Mouse (Mus musculus): ENCODE data around the gene Rab5b. TPM values are rescaled to one million over a fixed set of nuclear protein-coding genes. Genes with fewer than 3 reads are reported as not detected.

Gene Rab5b
- polyA plus RNA-seq, 1 experiment from 2014 or later = 90.9 TPM

GRCm38 (mm10) chr10:128655254-128655653 is 40.8 kb downstream of the Rab5b start:
- 91% methylated on average over 3 of the region's 3 CpGs for whole genome bisulfite sequencing

GRCm38 (mm10) chr10:128653866-128654265 is 42.2 kb downstream of the Rab5b start:
- no peaks in the 10 kb centered on the region for H3K9me3 ChIP-seq
- no peaks in the 10 kb centered on the region for H3K27me3 ChIP-seq
- no peaks in the 10 kb centered on the region for H3K36me3 ChIP-seq (replicated peaks)
- H3K4me3 ChIP-seq (replicated peaks) = no peak overlapping the region
- no peaks in the 10 kb centered on the region for H3K4me1 ChIP-seq
- no peak overlapping the region for H3K27ac ChIP-seq
- H3K4me2 ChIP-seq = no peak overlapping the region
- no peak overlapping the region for H3K9ac ChIP-seq
- WGBS = 68% methylated on average over 4 of the region's 4 CpGs
- no peak for ATAC-seq (ENCODE audit: low FRiP score)

More at GRCm38 (mm10) chr10:128655254-128655653, 40.8 kb downstream of the Rab5b start:
- H3K4me2 ChIP-seq = no peak overlapping the region
- no peaks in the 10 kb centered on the region for H3K27me3 ChIP-seq
- no peak overlapping the region for H3K9ac ChIP-seq
- no peaks in the 10 kb centered on the region for H3K36me3 ChIP-seq (replicated peaks)
- no peak overlapping the region for H3K4me3 ChIP-seq (replicated peaks)
- no peaks in the 10 kb centered on the region for H3K9me3 ChIP-seq
- ATAC-seq (ENCODE audit: low FRiP score) = no peak
- no peaks in the 10 kb centered on the region for H3K4me1 ChIP-seq
- H3K27ac ChIP-seq = no peak overlapping the region

- Histone ChIP-seq H3K27ac (peak overlapping the region; percentile 89), H3K4me1 (peaks cover 33% of the 10 kb centered on the region), H3K9ac (peak overlapping the region; percentile 79), H3K27me3 (0 out of 2 replicates have a peak, but pooled peaks cover 3% of the 10 kb centered on the region), H3K4me2 (peak overlapping the region; percentile 86), H3K9me3 (no peaks in the 10 kb centered on the region), H3K36me3 (replicated peaks) (peaks cover under 1% of the 10 kb centered on the region; the same call in 1 of the 2 replicates), H3K4me3 (replicated peaks) (peak overlapping the region; percentile 57)
- ATAC-seq (ENCODE audit: low FRiP score) = peak; percentile 83
- 26% methylated on average over 2 of the region's 13 CpGs for WGBS
Measured at GRCm38 (mm10) chr10:128646139-128647089, 49.6 kb downstream of the Rab5b start.

- Histone ChIP-seq H3K27me3 (0 out of 2 replicates have a peak, but pooled peaks cover 3% of the 10 kb centered on the region), H3K9ac (peak within 1 kb of the TSS; percentile 79), H3K4me2 (peak within 1 kb of the TSS; percentile 86), H3K9me3 (no peaks in the 10 kb centered on the region), H3K27ac (peak within 1 kb of the TSS; percentile 89), H3K4me3 (replicated peaks) (peak within 1 kb of the TSS; percentile 57), H3K4me1 (peaks cover 33% of the 10 kb centered on the region), H3K36me3 (replicated peaks) (peaks cover 11% of the 10 kb centered on the region)
- ATAC-seq (ENCODE audit: low FRiP score) = peak; percentile 81
- 2% methylated on average over 36 of the region's 36 CpGs for WGBS
Measured at GRCm38 (mm10) chr10:128645111-128646011, 50.7 kb downstream of the Rab5b start, which contains the start of gene Ikzf4. Gene Ikzf4 (minus strand): TSS chr10:128645991.

DNA sequence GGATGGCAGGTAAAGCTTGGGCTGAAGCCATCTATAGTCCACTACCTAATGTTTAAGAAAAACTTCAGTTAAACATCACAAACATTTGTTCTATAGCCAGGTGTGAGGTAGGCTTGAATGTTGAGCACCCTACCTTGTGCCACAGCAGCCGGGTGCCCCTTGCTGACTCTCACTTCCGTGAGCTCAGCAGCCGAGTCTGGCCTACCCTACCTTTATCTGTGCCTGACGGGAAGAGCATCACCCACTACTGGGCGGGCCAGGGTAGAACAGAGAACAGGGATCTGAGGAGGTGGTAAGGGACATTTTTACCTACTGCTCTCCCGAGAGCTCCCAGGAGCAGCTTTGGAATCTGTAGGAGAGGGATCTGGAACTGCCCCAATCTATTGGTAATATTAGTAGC is 53.3 kb downstream of the Rab5b start:
- no peak for ATAC-seq (ENCODE audit: low FRiP score)
- no peak overlapping the region for H3K4me2 ChIP-seq
- H3K9ac ChIP-seq = no peak overlapping the region
- H3K9me3 ChIP-seq = no peaks in the 10 kb centered on the region
- H3K4me3 ChIP-seq (replicated peaks) = no peak overlapping the region
- H3K36me3 ChIP-seq (replicated peaks) = peaks cover 18% of the 10 kb centered on the region
- WGBS = 81% methylated on average over 6 of the region's 6 CpGs
- peaks cover 33% of the 10 kb centered on the region for H3K4me1 ChIP-seq
- H3K27ac ChIP-seq = no peak overlapping the region
- 0 out of 2 replicates have a peak, but pooled peaks cover 3% of the 10 kb centered on the region for H3K27me3 ChIP-seq

- 80% methylated on average over 7 of the region's 7 CpGs for WGBS
- no peak for ATAC-seq (ENCODE audit: low FRiP score)
- Histone ChIP-seq H3K9ac (no peak overlapping the region), H3K4me3 (replicated peaks) (no peak overlapping the region), H3K27me3 (0 out of 2 replicates have a peak, but pooled peaks cover 3% of the 10 kb centered on the region), H3K36me3 (replicated peaks) (peaks cover 18% of the 10 kb centered on the region), H3K4me1 (peaks cover 36% of the 10 kb centered on the region), H3K9me3 (no peaks in the 10 kb centered on the region), H3K27ac (no peak overlapping the region), H3K4me2 (no peak overlapping the region)
Measured at GRCm38 (mm10) chr10:128641871-128642270, 54.2 kb downstream of the Rab5b start.

DNA sequence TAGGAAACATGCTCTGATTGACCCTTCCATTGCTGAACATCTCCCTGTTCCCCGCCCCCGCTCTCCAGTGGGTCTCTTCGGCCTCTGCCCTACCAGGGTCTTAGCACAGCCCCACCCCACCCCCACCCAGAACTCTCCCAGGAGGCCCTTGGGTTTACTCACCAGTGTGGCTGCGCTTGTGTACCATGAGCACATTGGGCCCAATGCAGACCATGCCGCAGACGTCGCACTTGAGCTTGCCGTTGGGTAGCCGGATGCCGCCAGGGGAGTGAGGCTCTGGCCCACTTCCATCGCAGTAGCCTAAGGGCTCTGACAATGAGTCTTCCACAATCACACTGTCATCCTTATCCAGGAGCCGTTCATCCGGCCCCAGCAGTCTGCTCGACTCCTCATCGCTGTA is 55.2 kb downstream of the Rab5b start:
- no peak overlapping the region for H3K4me2 ChIP-seq
- peaks cover 22% of the 10 kb centered on the region for H3K36me3 ChIP-seq (replicated peaks)
- H3K4me3 ChIP-seq (replicated peaks) = no peak overlapping the region
- H3K9me3 ChIP-seq = no peaks in the 10 kb centered on the region
- peaks cover 29% of the 10 kb centered on the region for H3K4me1 ChIP-seq
- WGBS = 98% methylated on average over 15 of the region's 15 CpGs
- H3K9ac ChIP-seq = no peak overlapping the region
- 0 out of 2 replicates have a peak, but pooled peaks cover 3% of the 10 kb centered on the region for H3K27me3 ChIP-seq
- H3K27ac ChIP-seq = no peak overlapping the region
- no peak for ATAC-seq (ENCODE audit: low FRiP score)

DNA sequence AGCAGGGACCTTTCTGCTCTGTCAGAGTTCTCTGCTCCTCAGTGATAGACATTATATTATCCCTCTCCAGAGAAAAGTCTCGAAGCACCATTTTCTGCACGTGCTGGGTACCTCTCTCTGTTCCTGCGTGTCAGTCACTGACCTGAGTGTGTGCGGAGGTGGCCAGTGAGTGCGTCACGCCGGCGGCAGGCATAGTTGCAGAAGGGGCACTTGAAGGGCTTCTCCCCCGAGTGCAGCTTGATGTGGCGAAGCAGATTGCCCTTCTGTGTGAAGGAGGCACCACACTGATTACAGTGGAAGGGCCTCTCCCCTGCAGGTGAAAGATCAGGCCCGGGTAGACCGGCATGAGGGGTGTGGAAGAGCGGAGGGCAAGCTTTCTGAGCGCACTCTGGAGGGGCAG is 56.1 kb downstream of the Rab5b start:
- Histone ChIP-seq H3K4me2 (no peak overlapping the region), H3K9me3 (no peaks in the 10 kb centered on the region), H3K4me3 (replicated peaks) (no peak overlapping the region), H3K9ac (no peak overlapping the region), H3K27me3 (0 out of 2 replicates have a peak, but pooled peaks cover 3% of the 10 kb centered on the region), H3K27ac (no peak overlapping the region), H3K4me1 (peaks cover 23% of the 10 kb centered on the region), H3K36me3 (replicated peaks) (peaks cover 30% of the 10 kb centered on the region)
- no peak for ATAC-seq (ENCODE audit: low FRiP score)
- 88% methylated on average over 14 of the region's 14 CpGs for WGBS

DNA sequence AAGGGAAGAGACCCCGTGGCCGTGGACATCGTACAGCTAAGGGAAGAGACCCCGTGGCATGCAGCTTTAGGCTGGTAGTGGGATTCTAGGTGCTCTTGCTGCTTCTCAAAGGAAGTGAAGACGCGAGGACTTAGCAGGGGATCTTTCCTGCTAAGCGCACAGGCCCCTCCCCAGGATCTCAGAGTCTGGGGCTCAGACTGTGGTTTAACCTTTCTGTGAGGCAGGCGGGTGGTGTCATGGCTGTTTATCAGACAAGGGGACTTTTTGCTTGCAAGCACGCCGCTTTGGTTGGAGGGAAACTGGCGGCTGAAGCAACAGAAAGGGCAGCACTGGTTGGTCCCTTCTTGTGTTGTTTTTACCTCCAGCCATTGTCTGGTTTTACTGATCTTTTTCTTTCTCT is 59.1 kb downstream of the Rab5b start:
- Histone ChIP-seq H3K27me3 (no peaks in the 10 kb centered on the region), H3K4me3 (replicated peaks) (no peak overlapping the region), H3K9me3 (no peaks in the 10 kb centered on the region), H3K9ac (no peak overlapping the region), H3K4me1 (peaks cover 9% of the 10 kb centered on the region; the same call in 1 of the 2 replicates), H3K4me2 (0 out of 2 replicates have a peak overlapping the region, but pooled peaks have one; percentile 1), H3K36me3 (replicated peaks) (peaks cover 51% of the 10 kb centered on the region), H3K27ac (no peak overlapping the region)
- no peak for ATAC-seq (ENCODE audit: low FRiP score)
- 7% methylated on average over 11 of the region's 11 CpGs for WGBS

DNA sequence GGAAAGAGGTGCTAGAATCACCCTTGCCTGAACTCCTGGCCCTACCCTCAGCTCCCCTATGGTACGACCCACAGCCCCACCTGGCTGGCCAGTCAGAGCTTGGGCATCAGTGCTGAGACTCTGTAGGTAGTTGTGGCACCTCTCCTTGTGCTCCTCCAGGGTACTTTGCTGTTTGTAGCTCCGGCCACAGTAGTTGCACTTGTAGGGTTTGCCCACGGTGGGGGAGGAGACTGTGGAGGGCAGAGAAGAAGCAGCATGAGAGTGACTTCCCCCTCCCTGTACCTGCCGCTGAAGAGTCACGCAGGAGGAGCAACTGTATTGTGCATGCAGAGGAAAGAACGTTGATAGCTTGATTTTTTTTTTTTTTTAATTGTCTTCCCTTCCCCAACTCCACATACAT is 59.5 kb downstream of the Rab5b start:
- 48% methylated on average over 6 of the region's 6 CpGs for WGBS
- no peaks in the 10 kb centered on the region for H3K27me3 ChIP-seq
- no peaks in the 10 kb centered on the region for H3K9me3 ChIP-seq
- no peak overlapping the region for H3K27ac ChIP-seq
- H3K36me3 ChIP-seq (replicated peaks) = peaks cover 51% of the 10 kb centered on the region
- H3K4me2 ChIP-seq = no peak overlapping the region
- no peak for ATAC-seq (ENCODE audit: low FRiP score)
- H3K4me1 ChIP-seq = peaks cover 9% of the 10 kb centered on the region; the same call in 1 of the 2 replicates
- H3K9ac ChIP-seq = no peak overlapping the region
- H3K4me3 ChIP-seq (replicated peaks) = no peak overlapping the region

GRCm38 (mm10) chr10:128635697-128636096 is 60.4 kb downstream of the Rab5b start:
- no peaks in the 10 kb centered on the region for H3K9me3 ChIP-seq
- H3K36me3 ChIP-seq (replicated peaks) = peaks cover 44% of the 10 kb centered on the region
- WGBS = 95% methylated on average over 13 of the region's 13 CpGs
- H3K9ac ChIP-seq = no peak overlapping the region
- H3K4me2 ChIP-seq = no peak overlapping the region
- no peak for ATAC-seq (ENCODE audit: low FRiP score)
- H3K4me1 ChIP-seq = peaks cover 9% of the 10 kb centered on the region; the same call in 1 of the 2 replicates
- no peak overlapping the region for H3K4me3 ChIP-seq (replicated peaks)
- no peak overlapping the region for H3K27ac ChIP-seq
- H3K27me3 ChIP-seq = no peaks in the 10 kb centered on the region

- H3K36me3 ChIP-seq (replicated peaks) = peaks cover 33% of the 10 kb centered on the region
- H3K9ac ChIP-seq = no peak overlapping the region
- WGBS = 19% methylated on average over 6 of the region's 6 CpGs
- no peaks in the 10 kb centered on the region for H3K4me1 ChIP-seq
- no peak overlapping the region for H3K4me2 ChIP-seq
- ATAC-seq (ENCODE audit: low FRiP score) = no peak
- H3K4me3 ChIP-seq (replicated peaks) = no peak overlapping the region
- no peaks in the 10 kb centered on the region for H3K9me3 ChIP-seq
- no peak overlapping the region for H3K27ac ChIP-seq
- H3K27me3 ChIP-seq = 0 out of 2 replicates have a peak, but pooled peaks cover 9% of the 10 kb centered on the region
Measured at GRCm38 (mm10) chr10:128631571-128631970, 64.5 kb downstream of the Rab5b start.
